Mouse (Mus musculus): ENCODE results near the gene Olfr218.
"Not testable (repeated sequence)": the region's sequence is repeated elsewhere in the genome, so short reads cannot be mapped to it uniquely, and the experiment has no call there.

The Olfr218 gene

GRCm38 (mm10) chr1:173197508-173197907 lies at the start of gene Olfr218:
TSS of gene Olfr218 (plus strand) at chr1:173197808.
- DNase-seq (ENCODE audit: low read depth, low spot score), result no peak

GRCm38 (mm10) chr1:173174154-173174842 lies 23.3 kb upstream of the Olfr218 start:
- no peak for DNase-seq (ENCODE audit: low read depth, low spot score)

GRCm38 (mm10) chr1:173190540-173190939 lies 7.1 kb upstream of the Olfr218 start, which contains the start of gene Olfr1406:
TSS of gene Olfr1406 (minus strand) at chr1:173190640.
- DNase-seq (ENCODE audit: low read depth, low spot score), result no peak

- no peak for DNase-seq (ENCODE audit: low read depth, low spot score)
Observed at GRCm38 (mm10) chr1:173192059-173192458, 5.5 kb upstream of the Olfr218 start.

- peak; percentile 1 for DNase-seq (ENCODE audit: low read depth, low spot score)
Observed at GRCm38 (mm10) chr1:173196359-173196758, 1.2 kb upstream of the Olfr218 start.

GRCm38 (mm10) chr1:173212092-173212491 lies 14.5 kb downstream of the Olfr218 start, which contains the start of gene Olfr1404:
TSS of gene Olfr1404 (plus strand) at chr1:173212392.
- DNase-seq (ENCODE audit: low read depth, low spot score), result no peak

- no peak for DNase-seq (ENCODE audit: low read depth, low spot score)
Observed at GRCm38 (mm10) chr1:173216481-173216880, 18.9 kb downstream of the Olfr218 start.

GRCm38 (mm10) chr1:173227081-173227480 lies 29.5 kb downstream of the Olfr218 start, which contains the start of gene Fcer1a:
TSS of gene Fcer1a (minus strand) at chr1:173227214.
- no peak for DNase-seq (ENCODE audit: low read depth, low spot score)

- DNase-seq (ENCODE audit: low read depth, low spot score), result not testable (repeated sequence)
Observed at GRCm38 (mm10) chr1:173237004-173237403, 39.4 kb downstream of the Olfr218 start.

- no peak for DNase-seq (ENCODE audit: low read depth, low spot score)
Observed at GRCm38 (mm10) chr1:173249888-173250287, 52.3 kb downstream of the Olfr218 start.

Data from brain, adult 2 months (tissue).